Mouse (Mus musculus) midbrain, postnatal 0 days (tissue): ENCODE measurements around the gene Fbxo34. TPM values are rescaled to one million over a fixed set of nuclear protein-coding genes. Genes with fewer than 3 reads are reported as not detected.
A peak's percentile ranks its signal among the peaks of the same experiment; 100 is the strongest.

Experiments used
- ATAC-seq: fragments of 200-750 bp; cut with Nextera tagmentation; 2 replicates; pipeline ENCODE4 v1.8.0; 2017; ENCODE audit warnings: moderate number of reproducible peaks, mild to moderate bottlenecking, moderate TSS enrichment, moderate library complexity; ENCODE audit not compliant: low FRiP score
- DNase-seq: peaks from one replicate; pipeline ENCODE4 v3.0.0-alpha.2; 2015; ENCODE audit warnings: low spot score
- H3K27ac ChIP-seq: fragments of 300-500 bp; sonication (generic); 2 replicates; pipeline ENCODE4 v1.5.1; 2014; ENCODE audit warnings: low read depth, mild to moderate bottlenecking, low read length, mixed read lengths
- H3K27me3 ChIP-seq: fragments of 300-500 bp; sonication (generic); 2 replicates; pipeline ENCODE4 v1.6.1; 2014; ENCODE audit warnings: low read length, control low read depth, mixed read lengths; ENCODE audit not compliant: insufficient read depth
- H3K36me3 ChIP-seq: fragments of 300-500 bp; sonication (generic); 2 replicates; pipeline ENCODE4 v1.6.1; 2014; ENCODE audit warnings: low read length, control low read depth, mixed read lengths; ENCODE audit not compliant: insufficient read depth
- H3K4me1 ChIP-seq: fragments of 300-500 bp; sonication (generic); 2 replicates; pipeline ENCODE4 v1.6.1; 2014; ENCODE audit warnings: mild to moderate bottlenecking, control low read depth, antibody characterized with exemption, low read length, mixed read lengths; ENCODE audit not compliant: insufficient read depth
- H3K4me2 ChIP-seq: fragments of 300-500 bp; sonication (generic); 2 replicates; pipeline ENCODE4 v1.6.1; 2014; ENCODE audit warnings: low read depth, mild to moderate bottlenecking, low read length, mixed read lengths; ENCODE audit not compliant: poor library complexity, severe bottlenecking
- H3K4me3 ChIP-seq: fragments of 300-500 bp; sonication (generic); 2 replicates; pipeline ENCODE4 v1.5.1; 2014; ENCODE audit warnings: low read depth, mild to moderate bottlenecking, low read length, moderate library complexity
- H3K9ac ChIP-seq: fragments of 300-500 bp; sonication (generic); replicated peaks from 2 replicates; pipeline ENCODE4 v1.6.1; 2014; ENCODE audit warnings: mild to moderate bottlenecking, low read length, moderate library complexity, mixed read lengths; ENCODE audit not compliant: poor library complexity, severe bottlenecking
- H3K9me3 ChIP-seq: fragments of 300-500 bp; sonication (generic); 2 replicates; pipeline ENCODE4 v1.6.1; 2016; ENCODE audit warnings: low read length, control low read depth
- CTCF ChIP-seq: IDR thresholded peaks from 2 replicates; pipeline ENCODE4 v1.5.1; 2016; ENCODE audit warnings: antibody characterized with exemption, mild to moderate bottlenecking
- WGBS: fragments of 180-500 bp; shearing (Covaris S2); extraction: QIAGEN DNeasy Blood & Tissue Kit; methylation state at CpG from one replicate; pipeline ENCODE4 v1.1.7; 2014; 5-methylcytosine and 5-hydroxymethylcytosine counted together
- polyA plus RNA-seq: library from polyadenylated mRNA; unstranded; fragments of >200 nt; fragmentation: Nextera tagmentation; extraction: Ambion mirVana; gene quantifications from 2 replicates; pipeline ENCODE4 v1.2.1, GENCODE M21; 2015
- total RNA-seq: library from RNA; depleted of rRNA; stranded (reverse); fragments of >200 nt; gene quantifications from 2 replicates; pipeline ENCODE4 v1.2.3, GENCODE M21; 2014

Fbxo34 gene
- total and polyA plus RNA-seq, 2 experiments from 2014 or later: 29.9 to 36.5 TPM

- 97% methylated on average over 3 of the region's 3 CpGs for WGBS
- ATAC-seq: no peak
- Histone ChIP-seq H3K4me2 (no peak overlapping the region), H3K27me3 (no peaks in the 10 kb centered on the region), H3K4me1 (no peaks in the 10 kb centered on the region), H3K9ac (no peak overlapping the region), H3K4me3 (no peak overlapping the region), H3K9me3 (no peaks in the 10 kb centered on the region), H3K36me3 (no peaks in the 10 kb centered on the region; the same call in 1 of the 2 replicates), H3K27ac (no peak overlapping the region)
- no peak for TF ChIP-seq CTCF
- no peak for DNase-seq
Measured at GRCm38 (mm10) chr14:47504036-47504435, 53.8 kb downstream of the Fbxo34 start.

GRCm38 (mm10) chr14:47506676-47507075, 56.5 kb downstream of the Fbxo34 start:
- H3K4me2 ChIP-seq: no peak overlapping the region
- H3K4me1 ChIP-seq: no peaks in the 10 kb centered on the region
- no peak overlapping the region for H3K4me3 ChIP-seq
- H3K27me3 ChIP-seq: no peaks in the 10 kb centered on the region
- ATAC-seq (no peak), DNase-seq (no peak)
- TF ChIP-seq CTCF: no peak
- WGBS: 93% methylated on average over 5 of the region's 5 CpGs
- no peaks in the 10 kb centered on the region; the same call in 1 of the 2 replicates for H3K36me3 ChIP-seq
- no peak overlapping the region for H3K27ac ChIP-seq
- H3K9ac ChIP-seq: no peak overlapping the region
- no peaks in the 10 kb centered on the region for H3K9me3 ChIP-seq

GRCm38 (mm10) chr14:47508035-47508434, 57.8 kb downstream of the Fbxo34 start:
- Histone ChIP-seq H3K36me3 (no peaks in the 10 kb centered on the region; the same call in 1 of the 2 replicates), H3K4me2 (no peak overlapping the region), H3K9me3 (no peaks in the 10 kb centered on the region), H3K27me3 (no peaks in the 10 kb centered on the region), H3K9ac (no peak overlapping the region), H3K27ac (no peak overlapping the region), H3K4me1 (no peaks in the 10 kb centered on the region), H3K4me3 (no peak overlapping the region)
- TF ChIP-seq CTCF: no peak
- DNase-seq (peak; percentile 19), ATAC-seq (no peak)

- TF ChIP-seq CTCF: no peak
- Histone ChIP-seq H3K4me3 (no peak overlapping the region), H3K9ac (no peak overlapping the region), H3K9me3 (no peaks in the 10 kb centered on the region), H3K27me3 (no peaks in the 10 kb centered on the region), H3K4me1 (no peaks in the 10 kb centered on the region), H3K36me3 (no peaks in the 10 kb centered on the region; the same call in 1 of the 2 replicates), H3K27ac (no peak overlapping the region), H3K4me2 (no peak overlapping the region)
- no peak for DNase-seq
- WGBS: 92% methylated on average over 4 of the region's 4 CpGs
- no peak for ATAC-seq
Measured at GRCm38 (mm10) chr14:47510244-47510643, 60.0 kb downstream of the Fbxo34 start.

GRCm38 (mm10) chr14:47513606-47514005, 63.4 kb downstream of the Fbxo34 start:
- Histone ChIP-seq H3K27ac (no peak overlapping the region), H3K4me2 (no peak overlapping the region), H3K4me3 (no peak overlapping the region), H3K9me3 (no peaks in the 10 kb centered on the region), H3K27me3 (no peaks in the 10 kb centered on the region), H3K9ac (no peak overlapping the region), H3K36me3 (no peaks in the 10 kb centered on the region), H3K4me1 (no peaks in the 10 kb centered on the region)
- 94% methylated on average over 3 of the region's 3 CpGs for WGBS
- no peak for DNase-seq
- no peak for TF ChIP-seq CTCF
- ATAC-seq: no peak

- no peak overlapping the region for H3K9ac ChIP-seq
- H3K27ac ChIP-seq: no peak overlapping the region
- H3K9me3 ChIP-seq: no peaks in the 10 kb centered on the region
- no peaks in the 10 kb centered on the region for H3K27me3 ChIP-seq
- 65% methylated on average over 7 of the region's 7 CpGs for WGBS
- ATAC-seq: no peak
- DNase-seq: no peak
- no peak overlapping the region for H3K4me3 ChIP-seq
- no peaks in the 10 kb centered on the region for H3K36me3 ChIP-seq
- TF ChIP-seq CTCF: no peak
- H3K4me2 ChIP-seq: no peak overlapping the region
- H3K4me1 ChIP-seq: no peaks in the 10 kb centered on the region
Measured at GRCm38 (mm10) chr14:47514816-47515453, 64.7 kb downstream of the Fbxo34 start.
